Mouse (Mus musculus): Measurements from ENCODE around the gene Actg1. TPM values are rescaled to one million over a fixed set of nuclear protein-coding genes. Genes with fewer than 3 reads are reported as not detected.

Actg1 gene
- total and polyA plus RNA-seq, 3 experiments = 1,832 to 4,362 (median 2,424) TPM

- no peak for TF ChIP-seq ZNF384 (IDR thresholded peaks at IDR 0.05; ENCODE audit: low read depth, low read length)
- TF ChIP-seq MAZ (IDR thresholded peaks at IDR 0.05; ENCODE audit: low read depth, low read length) = no peak
- TF ChIP-seq E2F4 (IDR thresholded peaks at IDR 0.05; ENCODE audit: insufficient replicate concordance, low read depth, low read length) = no peak
- no peak for TF ChIP-seq NRF1 (IDR thresholded peaks at IDR 0.05; ENCODE audit: low read depth, low read length)
- DNase-seq (ENCODE audit: extremely low read depth) = no peak
- Histone ChIP-seq H3K4me1 (ENCODE audit: control insufficient read depth in 1 of 2, insufficient read depth in 2 of 2) (peaks cover 0 to 8% of the 10 kb centered on the region in 2 experiments; a peak in 2 of 4 replicates), H3K79me2 (replicated peaks; ENCODE audit: control insufficient read depth, extremely low read depth, insufficient read depth, poor library complexity, severe bottlenecking) (no peaks in the 10 kb centered on the region), H3K9me3 (replicated peaks; ENCODE audit: low read length) (no peaks in the 10 kb centered on the region), H3K4me3 (replicated peaks in 1 of 3; ENCODE audit: low read depth in 2 of 3, low read length in 2 of 3, poor library complexity in 1 of 3) (no peak overlapping the region), H3K9ac (ENCODE audit: insufficient read depth, low read depth) (no peak overlapping the region), H3K27me3 (replicated peaks) (peaks cover 11% of the 10 kb centered on the region), H3K4me2 (ENCODE audit: insufficient read depth, low read depth, poor library complexity, severe bottlenecking) (no peak overlapping the region), H3K27ac (ENCODE audit: insufficient read depth, low read depth) (no peak overlapping the region), H3K36me3 (replicated peaks in 1 of 2; ENCODE audit: control insufficient read depth in 1 of 2, insufficient read depth in 1 of 2, low read length in 1 of 2) (no peaks in the 10 kb centered on the region)
- dilution Hi-C loops (cut with MboI; ENCODE audit: extremely low pct_ligation_motif_present, extremely low pct_unique_long_range_greater_than_20kb, low sequenced_read_pairs) = no loop called here
- in situ Hi-C loops (cut with MboI; ENCODE audit: low pct_ligation_motif_present, low pct_unique_long_range_greater_than_20kb, low sequenced_read_pairs) = no loop called here
These were observed 11.7 kb upstream of the Actg1 start for GRCm38 (mm10) chr11:120360062-120360461.

GRCm38 (mm10) chr11:120359391-120359790 lies 11.0 kb upstream of the Actg1 start:
- Histone ChIP-seq H3K36me3 (replicated peaks in 1 of 2; ENCODE audit: control insufficient read depth in 1 of 2, insufficient read depth in 1 of 2, low read length in 1 of 2) (no peaks in the 10 kb centered on the region), H3K4me3 (replicated peaks in 1 of 3; ENCODE audit: low read depth in 2 of 3, low read length in 2 of 3, poor library complexity in 1 of 3) (no peak overlapping the region), H3K27me3 (replicated peaks) (peaks cover 11% of the 10 kb centered on the region), H3K4me2 (ENCODE audit: insufficient read depth, low read depth, poor library complexity, severe bottlenecking) (no peak overlapping the region), H3K9me3 (replicated peaks; ENCODE audit: low read length) (no peaks in the 10 kb centered on the region), H3K79me2 (replicated peaks; ENCODE audit: control insufficient read depth, extremely low read depth, insufficient read depth, poor library complexity, severe bottlenecking) (no peaks in the 10 kb centered on the region), H3K4me1 (ENCODE audit: control insufficient read depth in 1 of 2, insufficient read depth in 2 of 2) (peaks cover 0 to 14% of the 10 kb centered on the region in 2 experiments; a peak in 3 of 4 replicates), H3K27ac (ENCODE audit: insufficient read depth, low read depth) (no peak overlapping the region), H3K9ac (ENCODE audit: insufficient read depth, low read depth) (no peak overlapping the region)
- TF ChIP-seq MAZ (IDR thresholded peaks at IDR 0.05; ENCODE audit: low read depth, low read length) (no peak), RAD21 (IDR thresholded peaks at IDR 0.05; ENCODE audit: low read depth, low read length) (no peak)
- dilution Hi-C loops (cut with MboI; ENCODE audit: extremely low pct_ligation_motif_present, extremely low pct_unique_long_range_greater_than_20kb, low sequenced_read_pairs) (no loop called here), in situ Hi-C loops (cut with MboI; ENCODE audit: low pct_ligation_motif_present, low pct_unique_long_range_greater_than_20kb, low sequenced_read_pairs) (no loop called here)
- DNase-seq (ENCODE audit: extremely low read depth) = no peak

- Histone ChIP-seq H3K27me3 (replicated peaks) (peaks cover 11% of the 10 kb centered on the region), H3K9ac (ENCODE audit: insufficient read depth, low read depth) (no peak overlapping the region), H3K4me1 (ENCODE audit: control insufficient read depth in 1 of 2, insufficient read depth in 2 of 2) (peaks cover 6 to 26% of the 10 kb centered on the region in 2 experiments), H3K79me2 (replicated peaks; ENCODE audit: control insufficient read depth, extremely low read depth, insufficient read depth, poor library complexity, severe bottlenecking) (no peaks in the 10 kb centered on the region), H3K4me2 (ENCODE audit: insufficient read depth, low read depth, poor library complexity, severe bottlenecking) (no peak overlapping the region), H3K27ac (ENCODE audit: insufficient read depth, low read depth) (no peak overlapping the region), H3K4me3 (replicated peaks in 1 of 3; ENCODE audit: low read depth in 2 of 3, low read length in 2 of 3, poor library complexity in 1 of 3) (no peak overlapping the region), H3K36me3 (replicated peaks in 1 of 2; ENCODE audit: control insufficient read depth in 1 of 2, insufficient read depth in 1 of 2, low read length in 1 of 2) (no peaks in the 10 kb centered on the region), H3K9me3 (replicated peaks; ENCODE audit: low read length) (no peaks in the 10 kb centered on the region)
- DNase-seq (ENCODE audit: extremely low read depth) = no peak
- in situ Hi-C loops (cut with MboI; ENCODE audit: low pct_ligation_motif_present, low pct_unique_long_range_greater_than_20kb, low sequenced_read_pairs) = no loop called here
- TF ChIP-seq JUN (IDR thresholded peaks at IDR 0.05; ENCODE audit: insufficient read depth, low read depth, low read length) (no peak), SIN3A (IDR thresholded peaks at IDR 0.05; ENCODE audit: low read length) (no peak), POLR2A (IDR thresholded peaks at IDR 0.05; ENCODE audit: low read depth, low read length) (no peak), HCFC1 (IDR thresholded peaks at IDR 0.05; ENCODE audit: low read depth, low read length) (no peak), GABPA (IDR thresholded peaks at IDR 0.05; ENCODE audit: insufficient replicate concordance, low read depth, low read length) (no peak), CHD2 (IDR thresholded peaks at IDR 0.05; ENCODE audit: low read length) (no peak), MAZ (IDR thresholded peaks at IDR 0.05; ENCODE audit: low read depth, low read length) (no peak), SMC3 (IDR thresholded peaks at IDR 0.05; ENCODE audit: low read depth, low read length) (no peak), MEF2A (IDR thresholded peaks at IDR 0.05; ENCODE audit: borderline replicate concordance, low read depth, low read length) (no peak), USF2 (conservative IDR thresholded peaks at IDR 0.05; ENCODE audit: low read depth, low read length) (no peak), MXI1 (IDR thresholded peaks at IDR 0.05; ENCODE audit: low read depth, low read length) (no peak), ZMIZ1 (IDR thresholded peaks at IDR 0.05; ENCODE audit: low read depth, low read length) (no peak), KAT2A (IDR thresholded peaks at IDR 0.05; ENCODE audit: insufficient replicate concordance, low read length) (no peak), MAX (IDR thresholded peaks at IDR 0.05; ENCODE audit: low read length) (no peak), CTCF (conservative IDR thresholded peaks at IDR 0.05 in 1 of 2, IDR thresholded peaks at IDR 0.05 in 1 of 2; ENCODE audit: low read depth in 2 of 2, low read length in 2 of 2) (no peak), USF1 (IDR thresholded peaks at IDR 0.05; ENCODE audit: low read depth, low read length) (no peak), RCOR1 (conservative IDR thresholded peaks at IDR 0.05; ENCODE audit: low read depth, low read length) (no peak), ELF1 (IDR thresholded peaks at IDR 0.05; ENCODE audit: low read depth, low read length) (no peak), ZKSCAN1 (IDR thresholded peaks at IDR 0.05; ENCODE audit: borderline replicate concordance, low read depth, low read length) (no peak)
- dilution Hi-C loops (cut with MboI; ENCODE audit: extremely low pct_ligation_motif_present, extremely low pct_unique_long_range_greater_than_20kb, low sequenced_read_pairs) = no loop called here
These were observed 9.6 kb upstream of the Actg1 start for GRCm38 (mm10) chr11:120357791-120358401.

All from CH12.LX (cell line).